Mouse (Mus musculus) kidney, adult 8-10 months (tissue): ENCODE data around the gene Ints6.
A peak's percentile ranks its signal among the peaks of the same experiment; 100 is the strongest.

Source experiments
- DNase-seq, 2 experiments: peaks; one replicate each; pipeline ENCODE4 v3.0.0; 2022

Gene Ints6

GRCm38 (mm10) chr14:62761036-62761881, at the start of gene Ints6:
Gene Ints6 (minus strand): TSS chr14:62761169.
- peak; percentile 99 for DNase-seq

GRCm38 (mm10) chr14:62808661-62809523, 47.9 kb upstream of the Ints6 start:
- no peak for DNase-seq

- no peak for DNase-seq
Measured at GRCm38 (mm10) chr14:62806921-62807320, 46.0 kb upstream of the Ints6 start.

- no peak for DNase-seq
Measured at GRCm38 (mm10) chr14:62803204-62803603, 42.2 kb upstream of the Ints6 start.

GRCm38 (mm10) chr14:62800791-62801190, 39.8 kb upstream of the Ints6 start:
- no peak for DNase-seq

GRCm38 (mm10) chr14:62798608-62799101, 37.7 kb upstream of the Ints6 start:
- DNase-seq: peak in 1 of 2 experiments; percentile 13

GRCm38 (mm10) chr14:62795719-62796118, 34.8 kb upstream of the Ints6 start:
- no peak for DNase-seq

GRCm38 (mm10) chr14:62789282-62789681, 28.3 kb upstream of the Ints6 start:
- DNase-seq: no peak

GRCm38 (mm10) chr14:62782981-62783380, 22.0 kb upstream of the Ints6 start:
- peak in 1 of 2 experiments; percentile 19 for DNase-seq

- DNase-seq: no peak
Measured at GRCm38 (mm10) chr14:62780520-62781316, 19.7 kb upstream of the Ints6 start.

GRCm38 (mm10) chr14:62778095-62778494, 17.1 kb upstream of the Ints6 start:
- no peak for DNase-seq

- DNase-seq: no peak
Measured at GRCm38 (mm10) chr14:62775034-62775433, 14.1 kb upstream of the Ints6 start.

- peak; percentile 44 to 72 for DNase-seq
Measured at GRCm38 (mm10) chr14:62774246-62774645, 13.3 kb upstream of the Ints6 start.

- peak in 1 of 2 experiments; percentile 33 for DNase-seq
Measured at GRCm38 (mm10) chr14:62773766-62774165, 12.8 kb upstream of the Ints6 start.

GRCm38 (mm10) chr14:62765398-62765797, 4.4 kb upstream of the Ints6 start:
- DNase-seq: no peak

- peak in 1 of 2 experiments; percentile 12 for DNase-seq
Measured at GRCm38 (mm10) chr14:62764371-62764770, 3.4 kb upstream of the Ints6 start.

GRCm38 (mm10) chr14:62761943-62762342, 974 bp upstream of the Ints6 start:
- DNase-seq: no peak

GRCm38 (mm10) chr14:62760321-62761035, 491 bp downstream of the Ints6 start:
- DNase-seq: peak; percentile 57 to 60

- peak; percentile 71 to 72 for DNase-seq
Measured at GRCm38 (mm10) chr14:62759771-62760320, 1.1 kb downstream of the Ints6 start.

GRCm38 (mm10) chr14:62758714-62759113, 2.3 kb downstream of the Ints6 start:
- DNase-seq: no peak

- DNase-seq: no peak
Measured at GRCm38 (mm10) chr14:62755095-62755640, 5.8 kb downstream of the Ints6 start.
